Comparison of ENCODE assay signal across 8 mouse cellular contexts in genomic region chr13:23685121-23685861, GRCm38 (mm10). TPM values are rescaled to one million over a fixed set of nuclear protein-coding genes. Genes with fewer than 3 reads are reported as not detected.
DNase-seq lines count a peak whose midpoint lies in the region; ATAC-seq and TF ChIP-seq lines count a peak whose summit lies in the region.

No protein-coding gene starts in this region.

- ATAC-seq in G1E (ENCODE audit: extremely low read depth, insufficient number of reproducible peaks, low FRiP score, poor library complexity, severe bottlenecking), result no peak
- peak; percentile 5 for ATAC-seq in erythroid progenitor cell, adult 5-6 weeks (replicated peaks; ENCODE audit: low FRiP score, poor library complexity, severe bottlenecking)
- no peak for ATAC-seq in intestine, embryonic 14.5 days (replicated peaks; ENCODE audit: low FRiP score, low TSS enrichment, low read depth)
- no peak for ATAC-seq in stomach, embryonic 16.5 days (ENCODE audit: insufficient read depth, low FRiP score)

- no peaks in the 10 kb centered on the region for H3K9me3 ChIP-seq in G1E (replicated peaks)
- H3K9me3 ChIP-seq in intestine, embryonic 14.5 days (ENCODE audit: control insufficient read depth, low read length), result no peaks in the 10 kb centered on the region
- H3K9me3 ChIP-seq in stomach, embryonic 16.5 days (replicated peaks; ENCODE audit: control insufficient read depth, low read length), result no peaks in the 10 kb centered on the region

- peak overlapping the region; percentile 72 for H3K4me2 ChIP-seq in intestine, embryonic 14.5 days (ENCODE audit: low read length)
- peak overlapping the region; percentile 65 for H3K4me2 ChIP-seq in stomach, embryonic 16.5 days (ENCODE audit: low read depth, low read length)

- peak; percentile 35 for DNase-seq in adrenal gland, adult 2 months
- no peak for DNase-seq in adrenal gland, adult 8-10 months
- DNase-seq in G1E (ENCODE audit: low spot score), result no peak
- peak; percentile 76 for DNase-seq in intestine, embryonic 14.5 days (ENCODE audit: low spot score)
- DNase-seq in urinary bladder, postnatal 14 days (ENCODE audit: low spot score), result no peak

- no peaks in the 10 kb centered on the region for H3K36me3 ChIP-seq in G1E (replicated peaks)
- no peaks in the 10 kb centered on the region for H3K36me3 ChIP-seq in intestine, embryonic 14.5 days (ENCODE audit: control insufficient read depth, insufficient read depth, low read length)
- no peaks in the 10 kb centered on the region for H3K36me3 ChIP-seq in macrophage (ENCODE audit: inconsistent target)
- no peaks in the 10 kb centered on the region for H3K36me3 ChIP-seq in stomach, embryonic 16.5 days (ENCODE audit: control insufficient read depth, insufficient read depth, low read length)

- H3K27me3 ChIP-seq in G1E (ENCODE audit: insufficient read depth, low read length), result no peaks in the 10 kb centered on the region
- H3K27me3 ChIP-seq in intestine, embryonic 14.5 days (replicated peaks; ENCODE audit: control insufficient read depth, insufficient read depth, low read length), result no peaks in the 10 kb centered on the region
- H3K27me3 ChIP-seq in stomach, embryonic 16.5 days (ENCODE audit: control insufficient read depth, insufficient read depth, low read length), result no peaks in the 10 kb centered on the region

- 4% methylated on average over 15 of the region's 15 CpGs for WGBS in intestine, embryonic 14.5 days
- WGBS in macrophage (ENCODE audit: missing documents), result 3% methylated on average over 15 of the region's 15 CpGs
- 2% methylated on average over 15 of the region's 15 CpGs for WGBS in stomach, embryonic 16.5 days

- H3K4me3 ChIP-seq in G1E (ENCODE audit: low read depth, low read length) (peak overlapping the region; percentile 62; the same call in 1 of the 2 replicates), macrophage (ENCODE audit: inconsistent target) (peak overlapping the region; percentile 44)
- peak overlapping the region; percentile 46 for H3K4me3 ChIP-seq in intestine, embryonic 14.5 days (ENCODE audit: low read depth, low read length)
- peak overlapping the region; percentile 57 for H3K4me3 ChIP-seq in stomach, embryonic 16.5 days (replicated peaks; ENCODE audit: low read length)

- H3K9ac ChIP-seq in intestine, embryonic 14.5 days (ENCODE audit: low read length), result peak overlapping the region; percentile 82
- H3K9ac ChIP-seq in stomach, embryonic 16.5 days (ENCODE audit: low read length), result peak overlapping the region; percentile 75

- H3K27ac ChIP-seq in intestine, embryonic 14.5 days (ENCODE audit: low read depth), result peak overlapping the region; percentile 99
- H3K27ac ChIP-seq in macrophage, result peak overlapping the region; percentile 73
- peak overlapping the region; percentile 99 for H3K27ac ChIP-seq in stomach, embryonic 16.5 days (ENCODE audit: low read length)

- H3K79me2 ChIP-seq in macrophage (ENCODE audit: inconsistent target), result peaks cover 48% of the 10 kb centered on the region; the same call in 1 of the 2 replicates

- TF ChIP-seq CTCF in G1E (IDR thresholded peaks at IDR 0.05; ENCODE audit: low read depth, low read length), result no peak

- H3K4me1 ChIP-seq in G1E (ENCODE audit: insufficient read depth, low read depth, low read length), result peaks cover 40% of the 10 kb centered on the region
- H3K4me1 ChIP-seq in intestine, embryonic 14.5 days (replicated peaks; ENCODE audit: control insufficient read depth, insufficient read depth, low read length), result peaks cover 4% of the 10 kb centered on the region; the same call in 1 of the 2 replicates
- peaks cover 8% of the 10 kb centered on the region for H3K4me1 ChIP-seq in stomach, embryonic 16.5 days (ENCODE audit: control insufficient read depth, insufficient read depth, low read length)

RNA-seq across cellular contexts. Expression of gene Hist1h2bc, which starts 1.3 kb away (rescaled TPM):
- total RNA-seq in adrenal gland, adult 2 months (2021), result 100 to 1,000 TPM; 143 to 210 TPM
- polyA plus RNA-seq in adrenal gland, adult 2 months (2012; rRNA removed), result 308 and 343 TPM in 2 replicates
- total RNA-seq in adrenal gland, adult 8-10 months (2022), result 100 to 1,000 TPM; 105 to 176 (median 135) TPM
- total RNA-seq in G1E (2014; fragmentation: Nextera tagmentation) (62.5 and 102 TPM in 2 replicates), G1E (2017) (387 and 479 TPM in 2 replicates)
- polyA plus RNA-seq in G1E (2012) (8.5 and 11.3 TPM in 2 replicates), macrophage (2018) (101 to 170 TPM (median 160 TPM) in 3 replicates)
- 84.3 and 136 TPM in 2 replicates for total RNA-seq in erythroid progenitor cell, adult 5-6 weeks (2015; ENCODE audit: low replicate concordance)
- 401 and 556 TPM in 2 replicates for total RNA-seq in erythroid progenitor cell, adult 5-6 weeks (2017; ENCODE audit: low replicate concordance)
- polyA plus RNA-seq in intestine, embryonic 14.5 days (2014; fragmentation: Nextera tagmentation; extraction: Ambion mirVana), result 46.3 and 57.5 TPM in 2 replicates
- 10 to 100 TPM in 7 of 26 experiments, 1 to 10 TPM in 19; 1.6 to 36.8 (median 5.8) TPM for total RNA-seq in macrophage (2018; cell fraction: chromatin; rRNA removed)
- total RNA-seq in macrophage (2018; cell fraction: cytosol; rRNA removed), result 100 to 1,000 TPM; 112 to 241 (median 169) TPM
- 10 to 100 TPM in 24 of 26 experiments, 1 to 10 TPM in 2; 9.0 to 62.0 (median 30.7) TPM for total RNA-seq in macrophage (2018; cell fraction: nucleus; rRNA removed)
- 101 and 102 TPM in 2 replicates for polyA plus RNA-seq in stomach, embryonic 16.5 days (2015; fragmentation: Nextera tagmentation; extraction: Ambion mirVana)

RNA-seq across cellular contexts. Expression of gene Hist1h2ac, which starts 1.5 kb away (rescaled TPM):
- total RNA-seq in adrenal gland, adult 2 months (2021), result 1 to 10 TPM; 2.0 to 2.5 TPM
- 0.34 and 0.87 TPM in 2 replicates for polyA plus RNA-seq in adrenal gland, adult 2 months (2012; rRNA removed)
- 1 to 10 TPM; 1.8 to 3.2 (median 2.3) TPM for total RNA-seq in adrenal gland, adult 8-10 months (2022)
- total RNA-seq in G1E (2014; fragmentation: Nextera tagmentation), result 5.1 and 6.4 TPM in 2 replicates
- total RNA-seq in G1E (2017), result 54.4 and 93.5 TPM in 2 replicates
- 1.1 and 3.8 TPM in 2 replicates for polyA plus RNA-seq in G1E (2012)
- total RNA-seq in erythroid progenitor cell, adult 5-6 weeks (2015; ENCODE audit: low replicate concordance), result 7.5 and 8.3 TPM in 2 replicates
- 152 and 187 TPM in 2 replicates for total RNA-seq in erythroid progenitor cell, adult 5-6 weeks (2017; ENCODE audit: low replicate concordance)
- 1.4 and 1.6 TPM in 2 replicates for polyA plus RNA-seq in intestine, embryonic 14.5 days (2014; fragmentation: Nextera tagmentation; extraction: Ambion mirVana)
- 1 to 10 TPM in 11 of 26 experiments, under 1 TPM in 12, not detected in 3; 0.21 to 7.6 (median 0.89) TPM for total RNA-seq in macrophage (2018; cell fraction: chromatin; rRNA removed)
- total RNA-seq in macrophage (2018; cell fraction: cytosol; rRNA removed), result 1 to 10 TPM in 24 of 26 experiments, under 1 TPM in 2; 0.71 to 4.8 (median 1.6) TPM
- 1 to 10 TPM in 16 of 26 experiments, under 1 TPM in 9, not detected in 1; 0.29 to 7.6 (median 1.3) TPM for total RNA-seq in macrophage (2018; cell fraction: nucleus; rRNA removed)
- 0.20 to 0.36 TPM (median 0.33 TPM) in 3 replicates for polyA plus RNA-seq in macrophage (2018)
- 1.7 TPM in 2 replicates for polyA plus RNA-seq in stomach, embryonic 16.5 days (2015; fragmentation: Nextera tagmentation; extraction: Ambion mirVana)

RNA-seq across cellular contexts. Expression of gene Hist1h1t, which starts 10.3 kb away (rescaled TPM):
- not detected for total RNA-seq in adrenal gland, adult 2 months (2021)
- not detected in 2 replicates for polyA plus RNA-seq in adrenal gland, adult 2 months (2012; rRNA removed)
- total RNA-seq in adrenal gland, adult 8-10 months (2022), result under 1 TPM in 1 of 4 experiments, not detected in 3; 0.26 TPM
- total RNA-seq in G1E (2014; fragmentation: Nextera tagmentation), result not detected in 2 replicates
- total RNA-seq in G1E (2017), result 0.16 and 0.29 TPM in 2 replicates
- not detected in 2 replicates for polyA plus RNA-seq in G1E (2012)
- 2.2 TPM in 1 of 2 replicates, not detected in the other for total RNA-seq in erythroid progenitor cell, adult 5-6 weeks (2015; ENCODE audit: low replicate concordance)
- 3.5 and 8.2 TPM in 2 replicates for total RNA-seq in erythroid progenitor cell, adult 5-6 weeks (2017; ENCODE audit: low replicate concordance)
- 0.27 TPM in 1 of 2 replicates, not detected in the other for polyA plus RNA-seq in intestine, embryonic 14.5 days (2014; fragmentation: Nextera tagmentation; extraction: Ambion mirVana)
- 1 to 10 TPM in 9 of 26 experiments, not detected in 17; 1.1 to 7.4 (median 2.3) TPM for total RNA-seq in macrophage (2018; cell fraction: chromatin; rRNA removed)
- under 1 TPM in 2 of 26 experiments, not detected in 24; 0.17 to 0.22 TPM for total RNA-seq in macrophage (2018; cell fraction: cytosol; rRNA removed)
- total RNA-seq in macrophage (2018; cell fraction: nucleus; rRNA removed), result 1 to 10 TPM in 4 of 26 experiments, under 1 TPM in 1, not detected in 21; 0.98 to 2.7 (median 1.3) TPM
- polyA plus RNA-seq in macrophage (2018), result not detected in 3 replicates
- polyA plus RNA-seq in stomach, embryonic 16.5 days (2015; fragmentation: Nextera tagmentation; extraction: Ambion mirVana), result 0.14 TPM in 1 of 2 replicates, not detected in the other

RNA-seq across cellular contexts. Expression of gene Hist1h4c, which starts 13.0 kb away (rescaled TPM):
- total RNA-seq in adrenal gland, adult 2 months (2021), result 10 to 100 TPM; 70.2 to 84.7 TPM
- 1.7 and 2.8 TPM in 2 replicates for polyA plus RNA-seq in adrenal gland, adult 2 months (2012; rRNA removed)
- 10 to 100 TPM; 71.9 to 93.9 (median 88.6) TPM for total RNA-seq in adrenal gland, adult 8-10 months (2022)
- total RNA-seq in G1E (2014; fragmentation: Nextera tagmentation) (89.9 and 123 TPM in 2 replicates), G1E (2017) (238 and 240 TPM in 2 replicates)
- polyA plus RNA-seq in G1E (2012) (2.2 and 9.8 TPM in 2 replicates), macrophage (2018) (0.53 TPM in 1 of 3 replicates, not detected in the others)
- total RNA-seq in erythroid progenitor cell, adult 5-6 weeks (2015; ENCODE audit: low replicate concordance), result 225 and 268 TPM in 2 replicates
- 667 and 1,084 TPM in 2 replicates for total RNA-seq in erythroid progenitor cell, adult 5-6 weeks (2017; ENCODE audit: low replicate concordance)
- polyA plus RNA-seq in intestine, embryonic 14.5 days (2014; fragmentation: Nextera tagmentation; extraction: Ambion mirVana), result 6.7 and 10.4 TPM in 2 replicates
- 10 to 100 TPM in 14 of 26 experiments, 1 to 10 TPM in 12; 4.0 to 49.2 (median 11.4) TPM for total RNA-seq in macrophage (2018; cell fraction: chromatin; rRNA removed)
- 10 to 100 TPM; 16.3 to 87.3 (median 38.2) TPM for total RNA-seq in macrophage (2018; cell fraction: cytosol; rRNA removed)
- 100 to 1,000 TPM in 1 of 26 experiments, 10 to 100 TPM in 23, 1 to 10 TPM in 2; 4.8 to 101 (median 22.1) TPM for total RNA-seq in macrophage (2018; cell fraction: nucleus; rRNA removed)
- 4.5 and 4.8 TPM in 2 replicates for polyA plus RNA-seq in stomach, embryonic 16.5 days (2015; fragmentation: Nextera tagmentation; extraction: Ambion mirVana)

RNA-seq across cellular contexts. Expression of gene Hfe, which starts 25.4 kb away (rescaled TPM):
- total RNA-seq in adrenal gland, adult 2 months (2021), result 10 to 100 TPM; 22.3 to 33.0 TPM
- 27.9 and 30.3 TPM in 2 replicates for polyA plus RNA-seq in adrenal gland, adult 2 months (2012; rRNA removed)
- total RNA-seq in adrenal gland, adult 8-10 months (2022), result 10 to 100 TPM; 27.4 to 41.7 (median 33.5) TPM
- total RNA-seq in G1E (2014; fragmentation: Nextera tagmentation) (not detected in 2 replicates), G1E (2017) (0.16 TPM in 1 of 2 replicates, not detected in the other)
- polyA plus RNA-seq in G1E (2012) (not detected in 2 replicates), macrophage (2018) (27.7 to 67.4 TPM (median 36.4 TPM) in 3 replicates)
- total RNA-seq in erythroid progenitor cell, adult 5-6 weeks (2015; ENCODE audit: low replicate concordance), result 7.5 and 14.1 TPM in 2 replicates
- total RNA-seq in erythroid progenitor cell, adult 5-6 weeks (2017; ENCODE audit: low replicate concordance), result 0.77 and 2.2 TPM in 2 replicates
- polyA plus RNA-seq in intestine, embryonic 14.5 days (2014; fragmentation: Nextera tagmentation; extraction: Ambion mirVana), result 7.2 and 7.8 TPM in 2 replicates
- 10 to 100 TPM in 14 of 26 experiments, 1 to 10 TPM in 12; 2.7 to 31.8 (median 15.3) TPM for total RNA-seq in macrophage (2018; cell fraction: chromatin; rRNA removed)
- 10 to 100 TPM; 25.0 to 63.5 (median 42.9) TPM for total RNA-seq in macrophage (2018; cell fraction: cytosol; rRNA removed)
- 10 to 100 TPM; 12.6 to 62.1 (median 39.3) TPM for total RNA-seq in macrophage (2018; cell fraction: nucleus; rRNA removed)
- 8.8 and 9.6 TPM in 2 replicates for polyA plus RNA-seq in stomach, embryonic 16.5 days (2015; fragmentation: Nextera tagmentation; extraction: Ambion mirVana)

Comparison
In these comparisons a context has a peak if more than half of its experiments do, and no peak if none do; other contexts are left out.
1. DNase-seq: peak in adrenal gland, adult 2 months (single experiment) and intestine, embryonic 14.5 days (single experiment); none in adrenal gland, adult 8-10 months (single experiment), G1E (single experiment) and urinary bladder, postnatal 14 days (single experiment).
2. Peak in every context shown above with its lines, with median percentiles within 50 percentile points of each other: H3K4me3 ChIP-seq and H3K27ac ChIP-seq.